Mouse (Mus musculus): ENCODE data around the gene Dact1. TPM values are rescaled to one million over a fixed set of nuclear protein-coding genes. Genes with fewer than 3 reads are reported as not detected.
A peak's percentile ranks its signal among the peaks of the same experiment; 100 is the strongest.

Dact1 gene
- polyA plus RNA-seq, 1 experiment: 4.2 TPM

GRCm38 (mm10) chr12:71279521-71280262, 30.0 kb upstream of the Dact1 start:
- H3K27me3 ChIP-seq (ENCODE audit: control insufficient read depth, insufficient read depth, low read length): no peaks in the 10 kb centered on the region
- H3K4me1 ChIP-seq (ENCODE audit: control insufficient read depth, insufficient read depth, insufficient read length, low read length): no peaks in the 10 kb centered on the region
- WGBS: 78% methylated on average over 12 of the region's 12 CpGs
- no peak overlapping the region for H3K27ac ChIP-seq (ENCODE audit: insufficient read depth, low read depth, low read length)
- no peak for TF ChIP-seq POLR2A (IDR thresholded peaks at IDR 0.05; ENCODE audit: low read depth, low read length)
- no peak for TF ChIP-seq CTCF (IDR thresholded peaks at IDR 0.05; ENCODE audit: extremely low read depth, insufficient read length, insufficient replicate concordance, low read depth, low read length)
- no peak overlapping the region for H3K4me3 ChIP-seq (ENCODE audit: low read depth, low read length)
- no peaks in the 10 kb centered on the region for H3K36me3 ChIP-seq (ENCODE audit: control insufficient read depth, insufficient read depth, low read length)

- Histone ChIP-seq H3K27ac (ENCODE audit: insufficient read depth, low read depth, low read length) (no peak overlapping the region), H3K27me3 (ENCODE audit: control insufficient read depth, insufficient read depth, low read length) (no peaks in the 10 kb centered on the region), H3K4me1 (ENCODE audit: control insufficient read depth, insufficient read depth, insufficient read length, low read length) (no peaks in the 10 kb centered on the region), H3K36me3 (ENCODE audit: control insufficient read depth, insufficient read depth, low read length) (no peaks in the 10 kb centered on the region), H3K4me3 (ENCODE audit: low read depth, low read length) (no peak overlapping the region)
- 81% methylated on average over 12 of the region's 12 CpGs for WGBS
- TF ChIP-seq POLR2A (IDR thresholded peaks at IDR 0.05; ENCODE audit: low read depth, low read length) (no peak), CTCF (IDR thresholded peaks at IDR 0.05; ENCODE audit: extremely low read depth, insufficient read length, insufficient replicate concordance, low read depth, low read length) (no peak)
These were observed 28.4 kb upstream of the Dact1 start for GRCm38 (mm10) chr12:71281201-71281768.

- no peaks in the 10 kb centered on the region for H3K4me1 ChIP-seq (ENCODE audit: control insufficient read depth, insufficient read depth, insufficient read length, low read length)
- H3K27me3 ChIP-seq (ENCODE audit: control insufficient read depth, insufficient read depth, low read length): no peaks in the 10 kb centered on the region
- H3K27ac ChIP-seq (ENCODE audit: insufficient read depth, low read depth, low read length): no peak overlapping the region
- H3K36me3 ChIP-seq (ENCODE audit: control insufficient read depth, insufficient read depth, low read length): no peaks in the 10 kb centered on the region
- TF ChIP-seq POLR2A (IDR thresholded peaks at IDR 0.05; ENCODE audit: low read depth, low read length): no peak
- no peak for TF ChIP-seq CTCF (IDR thresholded peaks at IDR 0.05; ENCODE audit: extremely low read depth, insufficient read length, insufficient replicate concordance, low read depth, low read length)
- no peak overlapping the region for H3K4me3 ChIP-seq (ENCODE audit: low read depth, low read length)
These were observed 24.3 kb upstream of the Dact1 start for GRCm38 (mm10) chr12:71285399-71285798.

- no peaks in the 10 kb centered on the region for H3K36me3 ChIP-seq (ENCODE audit: control insufficient read depth, insufficient read depth, low read length)
- TF ChIP-seq POLR2A (IDR thresholded peaks at IDR 0.05; ENCODE audit: low read depth, low read length) (no peak), CTCF (IDR thresholded peaks at IDR 0.05; ENCODE audit: extremely low read depth, insufficient read length, insufficient replicate concordance, low read depth, low read length) (no peak)
- no peak overlapping the region for H3K4me3 ChIP-seq (ENCODE audit: low read depth, low read length)
- 80% methylated on average over 2 of the region's 2 CpGs for WGBS
- H3K4me1 ChIP-seq (ENCODE audit: control insufficient read depth, insufficient read depth, insufficient read length, low read length): no peaks in the 10 kb centered on the region
- H3K27me3 ChIP-seq (ENCODE audit: control insufficient read depth, insufficient read depth, low read length): no peaks in the 10 kb centered on the region
- H3K27ac ChIP-seq (ENCODE audit: insufficient read depth, low read depth, low read length): no peak overlapping the region
These were observed 19.2 kb upstream of the Dact1 start for GRCm38 (mm10) chr12:71290460-71290859.

GRCm38 (mm10) chr12:71293960-71294942, 15.4 kb upstream of the Dact1 start:
- Histone ChIP-seq H3K27me3 (ENCODE audit: control insufficient read depth, insufficient read depth, low read length) (no peaks in the 10 kb centered on the region), H3K36me3 (ENCODE audit: control insufficient read depth, insufficient read depth, low read length) (no peaks in the 10 kb centered on the region), H3K4me1 (ENCODE audit: control insufficient read depth, insufficient read depth, insufficient read length, low read length) (no peaks in the 10 kb centered on the region; the same call in 1 of the 2 replicates), H3K27ac (ENCODE audit: insufficient read depth, low read depth, low read length) (no peak overlapping the region), H3K4me3 (ENCODE audit: low read depth, low read length) (peak overlapping the region; percentile 18; the same call in 1 of the 2 replicates)
- TF ChIP-seq POLR2A (IDR thresholded peaks at IDR 0.05; ENCODE audit: low read depth, low read length) (no peak), CTCF (IDR thresholded peaks at IDR 0.05; ENCODE audit: extremely low read depth, insufficient read length, insufficient replicate concordance, low read depth, low read length) (no peak)
- WGBS: 36% methylated on average over 22 of the region's 22 CpGs

GRCm38 (mm10) chr12:71296849-71297535, 12.7 kb upstream of the Dact1 start:
- WGBS: 71% methylated on average over 8 of the region's 8 CpGs
- no peaks in the 10 kb centered on the region for H3K36me3 ChIP-seq (ENCODE audit: control insufficient read depth, insufficient read depth, low read length)
- no peaks in the 10 kb centered on the region for H3K27me3 ChIP-seq (ENCODE audit: control insufficient read depth, insufficient read depth, low read length)
- no peaks in the 10 kb centered on the region; the same call in 1 of the 2 replicates for H3K4me1 ChIP-seq (ENCODE audit: control insufficient read depth, insufficient read depth, insufficient read length, low read length)
- no peak overlapping the region for H3K27ac ChIP-seq (ENCODE audit: insufficient read depth, low read depth, low read length)
- TF ChIP-seq POLR2A (IDR thresholded peaks at IDR 0.05; ENCODE audit: low read depth, low read length): no peak
- TF ChIP-seq CTCF (IDR thresholded peaks at IDR 0.05; ENCODE audit: extremely low read depth, insufficient read length, insufficient replicate concordance, low read depth, low read length): no peak
- H3K4me3 ChIP-seq (ENCODE audit: low read depth, low read length): no peak overlapping the region

All from small intestine, adult 2 months (tissue).